Mouse (Mus musculus): ENCODE measurements at regions not wholly inside any gene's neighbourhood (a gene's known extent, or its start where the extent isn't known, plus 50 kb on each side); places are given as distances from the start of the nearest gene placed in this dataset.
"Not testable (repeated sequence)": the region's sequence is repeated elsewhere in the genome, so short reads cannot be mapped to it uniquely, and the experiment has no call there.

DNA sequence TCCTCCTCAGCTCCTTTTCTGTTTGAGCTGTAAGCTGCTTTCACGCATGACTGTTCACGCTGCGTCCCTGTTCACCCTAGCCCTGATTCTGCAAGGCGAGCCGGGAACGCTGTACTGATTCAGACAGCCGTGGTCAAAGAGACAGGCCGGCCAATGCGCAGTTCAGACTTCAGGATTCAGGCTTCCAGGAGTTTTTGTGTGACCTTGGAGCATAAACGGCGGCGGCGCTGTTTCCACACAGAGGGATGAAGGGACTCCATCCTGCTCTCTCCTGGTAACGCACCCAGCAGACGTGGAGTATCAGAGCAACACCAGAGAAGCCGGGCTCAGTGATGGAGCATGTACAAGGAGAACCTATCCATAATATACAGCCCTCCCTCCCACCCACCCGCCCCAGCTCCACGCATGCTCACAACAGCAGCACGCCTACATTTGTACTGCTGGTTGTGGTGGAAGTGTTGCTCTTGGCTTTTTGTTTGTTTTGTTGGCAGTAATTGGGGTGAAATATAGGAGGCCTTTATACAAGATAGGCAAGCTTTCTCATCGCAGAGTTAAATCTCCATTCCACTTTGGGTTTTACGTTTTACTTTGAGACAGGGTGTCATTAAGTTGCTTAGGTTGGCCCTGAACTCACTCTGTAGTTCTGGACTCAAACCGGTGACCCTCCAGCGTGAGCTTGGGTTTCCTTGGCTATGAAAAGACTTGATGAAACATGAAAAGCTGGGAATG, 98.6 kb upstream of the Cpsf6 start:
- peak; percentile 6 to 11 for DNase-seq (ENCODE audit: low spot score in 2 of 2)

DNA sequence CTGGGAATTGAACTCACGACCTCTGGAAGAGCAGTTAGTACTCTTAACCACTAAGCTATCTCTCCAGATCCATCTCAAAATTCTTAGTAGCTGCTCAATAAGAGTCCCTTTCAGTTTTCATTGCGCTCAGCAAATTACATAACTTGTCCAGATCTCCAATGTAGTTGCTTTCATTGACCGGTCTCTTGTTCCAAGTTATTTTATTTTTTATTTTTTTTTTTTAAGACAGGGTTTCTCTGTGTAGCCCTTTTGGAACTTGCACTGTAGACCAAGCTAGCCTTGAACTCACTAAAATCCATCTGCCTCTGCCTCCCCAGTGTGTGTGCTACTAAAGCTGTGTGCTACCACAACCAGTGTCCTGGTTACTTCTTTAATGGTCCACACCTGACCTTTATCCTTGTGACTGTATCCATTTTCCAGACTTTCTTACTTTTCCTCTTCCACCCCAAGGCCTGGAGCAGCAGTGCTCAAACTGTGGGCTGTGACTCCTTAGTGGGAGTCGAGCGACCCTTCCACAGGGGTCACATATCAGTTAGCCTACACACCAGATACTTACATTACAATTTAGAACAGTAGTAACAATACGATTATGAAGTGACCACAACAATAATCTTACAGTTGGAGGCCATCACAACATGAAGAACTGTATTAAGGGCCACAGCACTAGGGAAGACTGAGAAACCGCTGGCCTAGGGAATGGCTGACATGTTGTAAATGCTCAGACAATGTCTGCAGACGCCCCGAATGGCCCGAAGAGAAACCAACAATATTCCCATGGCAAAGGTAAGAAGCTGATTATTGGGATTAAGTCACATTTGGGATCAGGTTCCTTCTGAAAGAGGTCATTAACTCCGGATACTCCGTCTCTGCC, 97.8 kb upstream of the Cpsf6 start:
- no peak for DNase-seq (ENCODE audit: low spot score in 2 of 2)

DNA sequence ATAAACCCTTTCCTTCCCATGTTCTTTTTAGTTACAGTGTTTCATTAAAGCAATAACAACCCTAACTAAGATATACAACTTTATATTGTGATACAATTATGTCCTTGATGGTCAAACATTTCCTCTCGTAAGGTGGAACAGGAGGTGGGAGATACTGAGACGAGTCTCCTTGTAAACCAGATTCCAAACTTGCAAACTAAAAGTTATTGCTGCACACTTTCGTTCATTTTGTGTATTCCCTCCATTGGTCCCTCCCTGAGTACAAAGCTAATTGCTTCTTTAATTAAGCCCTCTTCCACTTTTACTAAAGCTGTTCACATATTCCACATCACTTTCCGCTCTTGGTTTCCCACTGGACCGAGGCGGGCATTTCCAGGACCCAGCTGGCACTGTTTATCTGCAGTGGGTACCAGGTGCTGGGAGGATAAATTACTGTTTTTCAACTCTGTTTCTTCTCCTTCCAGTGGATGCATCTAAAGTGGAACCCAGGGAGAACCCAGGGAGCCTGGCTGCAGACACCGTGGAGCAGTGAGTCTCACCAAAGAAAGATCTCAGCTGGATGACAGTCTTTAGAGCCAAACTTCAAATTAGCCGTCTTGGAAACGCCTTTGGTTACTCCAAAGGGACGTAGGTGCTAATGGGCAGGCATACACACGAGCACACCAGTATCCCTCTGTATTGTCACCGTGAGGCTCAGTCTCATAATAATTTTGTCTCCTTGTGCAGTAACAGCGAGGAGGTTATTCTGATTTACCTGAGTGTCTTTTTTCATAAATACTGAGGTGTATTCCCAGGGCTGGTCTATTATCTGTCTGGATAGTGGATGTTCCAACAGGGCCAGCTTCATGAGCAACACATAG, 95.5 kb upstream of the Cpsf6 start:
- DNase-seq (ENCODE audit: low spot score in 2 of 2) = no peak

DNA sequence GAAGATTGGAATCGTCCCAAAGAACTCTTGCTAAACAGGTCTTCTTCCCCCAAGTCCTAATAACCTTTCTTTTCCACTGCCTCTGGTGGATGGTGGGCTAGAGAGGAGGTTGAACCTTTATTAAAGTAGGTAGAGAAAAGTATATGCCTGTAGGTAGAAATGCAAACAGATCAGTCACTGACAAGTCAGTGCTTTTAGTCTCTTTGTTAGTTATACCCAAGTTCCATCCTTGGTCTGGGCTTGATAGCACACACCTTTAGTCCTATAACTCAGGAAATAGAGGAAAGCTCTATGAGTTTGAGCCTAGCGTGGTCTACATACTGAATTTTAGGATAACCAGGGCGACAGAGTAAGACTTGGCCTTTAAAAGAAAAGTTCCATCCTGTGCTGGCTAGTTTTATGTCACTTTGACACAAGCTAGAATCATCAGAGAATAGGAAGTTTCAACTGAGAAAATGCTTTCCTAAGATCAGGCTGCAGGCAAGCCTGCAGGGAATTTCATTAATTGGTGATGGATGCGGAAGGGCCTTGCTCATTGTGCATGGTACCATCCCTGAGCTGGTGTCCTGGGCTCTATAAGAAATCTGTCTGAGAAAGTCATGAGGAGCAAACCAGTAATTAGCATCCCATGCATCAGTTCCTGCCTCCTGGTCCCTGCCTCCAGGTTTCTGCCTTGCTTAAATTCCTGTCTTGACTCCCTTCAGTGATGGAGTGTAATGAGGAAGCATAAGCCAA, 94.7 kb upstream of the Cpsf6 start:
- no peak for DNase-seq (ENCODE audit: low spot score in 2 of 2)

DNA sequence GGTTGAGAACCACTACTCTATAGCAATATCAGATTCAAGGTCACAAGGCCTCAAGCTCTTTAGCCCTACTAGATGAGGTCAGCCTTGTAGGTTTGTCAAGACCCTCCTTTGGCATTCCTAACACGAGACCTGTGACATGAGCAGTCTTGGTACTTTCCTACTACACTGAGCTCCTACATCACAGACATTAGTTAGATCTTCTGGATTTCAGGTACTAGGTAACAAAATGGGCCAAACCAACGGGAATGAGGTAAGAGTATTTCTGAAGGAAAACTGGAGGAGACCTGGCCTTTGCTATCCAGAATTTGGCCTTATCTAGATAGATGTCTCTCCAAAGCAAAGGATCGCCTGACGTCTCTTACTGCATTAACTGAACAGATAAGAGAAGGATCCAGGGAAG, 93.7 kb upstream of the Cpsf6 start:
- no peak for DNase-seq (ENCODE audit: low spot score in 2 of 2)

DNA sequence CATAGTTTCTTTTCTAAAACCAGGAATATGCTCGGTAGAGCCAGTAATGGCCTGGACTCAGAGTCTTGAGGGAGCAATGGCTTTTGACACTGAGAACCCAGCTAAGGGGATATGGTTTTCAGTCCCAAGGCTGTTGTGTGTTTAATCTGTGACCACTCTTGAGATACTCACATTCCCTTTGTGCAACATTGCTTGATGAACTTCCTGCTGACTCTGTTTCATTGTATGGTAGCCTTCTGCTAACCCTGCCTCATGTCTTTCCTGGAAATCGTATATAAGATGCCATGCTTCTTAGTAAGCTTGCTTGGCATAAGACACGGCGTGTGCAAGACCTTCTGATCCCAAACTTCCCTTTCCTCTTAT, 92.7 kb upstream of the Cpsf6 start:
- no peak for DNase-seq (ENCODE audit: low spot score in 2 of 2)

DNA sequence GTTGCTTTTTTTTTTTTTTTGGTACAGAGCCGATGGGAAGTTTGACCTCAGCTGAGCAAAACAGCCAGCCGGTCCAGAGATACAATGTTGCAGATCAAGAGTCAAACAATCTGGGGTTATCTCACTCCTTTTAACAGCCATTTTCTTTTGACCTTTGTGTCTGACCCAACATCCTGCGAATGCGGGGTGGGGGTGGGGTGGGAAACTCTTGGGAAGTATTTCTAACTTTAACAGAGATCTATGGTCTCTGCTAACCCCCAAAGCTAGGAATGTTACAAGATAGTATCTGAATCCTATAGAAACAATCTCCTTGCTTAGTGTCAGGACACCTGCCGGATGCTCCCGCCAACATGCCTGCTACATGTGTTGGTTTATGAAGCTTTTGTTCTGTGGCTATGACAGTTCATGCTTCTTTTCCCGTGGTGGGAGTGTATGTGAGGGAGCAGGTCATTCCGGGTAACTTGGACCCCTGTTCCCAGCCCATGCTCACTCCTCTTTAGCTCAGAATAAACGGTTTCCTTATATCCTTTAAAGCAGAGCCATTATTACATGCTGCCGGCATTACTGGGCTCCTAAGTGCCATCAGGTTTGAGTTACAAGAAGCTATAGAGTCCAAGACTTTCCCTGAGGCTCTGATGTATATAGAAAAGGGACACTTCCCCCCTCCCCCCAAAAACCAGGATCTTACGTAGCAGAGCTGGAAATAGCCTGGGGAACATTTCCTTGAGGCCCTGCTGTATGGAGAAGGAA, 92.2 kb upstream of the Cpsf6 start:
- no peak for DNase-seq (ENCODE audit: low spot score in 2 of 2)

DNA sequence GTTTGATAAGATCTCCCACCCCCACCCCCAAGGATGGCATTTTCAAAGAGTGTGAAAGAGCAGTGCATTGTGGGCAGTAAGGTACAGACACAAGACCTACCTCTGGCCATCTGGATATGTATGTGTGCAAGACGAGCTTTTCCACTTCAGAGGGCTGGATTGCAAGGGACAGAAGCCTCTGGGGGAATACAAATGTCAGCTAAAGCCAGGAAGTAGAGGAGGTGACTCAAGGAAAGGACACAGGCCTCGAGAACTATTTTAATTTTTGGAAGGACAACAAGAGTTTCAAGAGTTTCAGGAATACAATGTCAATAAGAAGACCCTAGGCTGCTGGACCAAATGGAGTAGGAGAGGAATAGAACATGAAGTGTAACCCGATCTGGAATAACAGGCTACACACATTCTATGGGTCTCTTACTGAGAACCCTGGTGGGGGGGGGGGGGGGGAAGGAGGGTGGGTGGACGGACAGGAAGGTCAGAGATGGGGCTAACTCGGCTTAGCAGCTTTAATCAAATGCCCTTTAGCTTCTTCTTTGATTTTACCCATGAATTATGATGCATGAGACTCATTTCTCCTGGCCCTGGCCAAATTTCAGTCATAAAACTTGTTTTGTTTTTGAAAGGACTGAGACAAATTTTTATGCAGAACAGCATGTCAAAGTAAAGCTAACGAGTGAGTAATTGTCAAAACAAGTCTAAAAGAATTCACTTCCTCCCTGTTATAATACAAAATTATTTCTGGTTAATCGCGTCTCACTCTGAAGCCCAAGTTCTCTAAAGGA, 91.4 kb upstream of the Cpsf6 start:
- no peak for DNase-seq (ENCODE audit: low spot score in 2 of 2)

DNA sequence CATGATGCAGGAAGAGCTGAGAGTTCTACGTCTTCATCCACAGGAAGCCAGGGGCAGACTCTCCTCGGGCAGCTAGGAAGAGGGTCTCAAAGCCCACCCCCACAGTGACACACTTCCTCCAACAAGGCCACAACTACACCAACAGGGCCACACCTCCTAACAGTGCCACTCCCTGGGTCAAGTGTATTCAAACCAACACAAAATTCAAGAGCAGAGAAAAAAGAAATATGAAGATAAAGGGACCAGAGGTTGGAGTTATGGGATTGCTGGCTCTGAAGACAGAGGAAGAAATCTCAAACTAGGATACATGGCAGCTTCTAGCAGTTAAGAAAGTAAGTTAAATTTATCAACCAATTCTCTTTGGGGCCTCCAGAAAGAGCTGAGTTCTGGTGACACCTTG, 90.7 kb upstream of the Cpsf6 start:
- no peak for DNase-seq (ENCODE audit: low spot score in 2 of 2)

DNA sequence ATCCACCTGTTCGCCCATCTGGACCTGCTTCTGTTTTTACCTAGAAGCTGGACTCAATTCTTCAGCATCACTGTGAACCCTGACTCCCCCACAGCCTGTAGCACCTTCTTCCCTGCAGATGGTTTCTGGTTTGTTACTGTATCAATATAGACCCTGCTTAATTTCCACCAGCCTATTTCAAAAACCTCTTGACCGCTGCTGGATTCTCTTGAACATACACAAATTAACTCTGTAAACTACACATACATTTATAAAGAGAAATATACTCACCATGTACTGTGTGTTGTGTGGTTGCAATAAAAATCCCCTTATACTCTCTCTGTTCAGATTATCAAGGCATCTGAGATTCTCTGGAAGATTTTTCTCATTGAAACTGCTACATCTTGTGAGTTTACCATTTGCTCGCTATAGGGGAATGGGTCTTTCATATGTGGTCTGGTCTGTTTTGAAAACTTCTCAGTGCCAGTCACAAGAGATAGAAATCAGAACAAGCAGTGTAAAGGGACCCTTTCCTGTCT, 89.8 kb upstream of the Cpsf6 start:
- no peak for DNase-seq (ENCODE audit: low spot score in 2 of 2)

DNA sequence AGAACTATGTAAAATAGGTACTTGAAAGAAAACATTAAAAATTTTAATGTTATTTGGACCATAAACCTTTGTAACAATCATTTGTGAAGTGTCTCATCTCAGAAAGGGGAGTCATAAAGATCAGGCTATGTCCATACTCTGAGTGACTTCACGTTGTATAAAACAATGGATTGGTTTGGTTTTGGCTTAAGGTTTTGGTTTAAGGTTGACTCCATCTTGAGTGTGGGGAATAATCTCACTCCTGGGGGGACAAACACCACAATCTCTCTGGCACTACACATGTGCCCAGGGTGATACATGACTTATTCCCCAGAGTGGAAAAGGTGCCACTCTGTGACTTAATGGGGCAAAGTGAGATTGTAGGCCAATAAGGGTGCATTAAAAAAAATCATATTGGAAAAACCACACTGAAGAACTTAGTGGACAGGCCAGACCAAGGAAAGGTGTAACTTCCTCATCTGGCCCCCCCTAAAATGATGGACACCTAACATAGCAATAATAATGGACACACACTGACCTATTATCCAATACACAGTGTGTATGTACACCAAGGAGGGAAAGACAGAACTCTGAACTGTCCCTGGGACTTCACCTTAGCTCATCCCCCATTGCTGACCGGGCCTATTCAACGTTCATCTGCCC, 89.2 kb upstream of the Cpsf6 start:
- no peak for DNase-seq (ENCODE audit: low spot score in 2 of 2)

DNA sequence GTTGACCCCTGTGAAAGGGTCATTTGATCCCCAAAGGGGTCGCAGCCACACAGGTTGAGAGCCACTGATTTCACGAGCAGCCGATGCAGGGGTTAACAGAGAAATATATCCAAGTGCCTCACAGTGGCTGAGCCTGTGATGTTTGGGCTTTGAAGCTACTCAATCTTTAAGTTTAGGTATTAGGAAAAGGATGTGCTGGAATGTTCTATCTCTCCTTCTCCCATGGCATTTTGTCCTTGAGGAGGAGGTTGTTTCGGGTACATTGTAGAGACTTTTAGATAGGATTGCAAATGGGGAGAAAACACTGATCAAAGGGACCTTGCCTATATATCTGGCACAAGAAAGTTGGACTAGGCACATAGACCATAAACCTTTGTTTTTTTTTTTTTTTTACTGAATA, 88.6 kb upstream of the Cpsf6 start:
- DNase-seq (ENCODE audit: low spot score in 2 of 2) = no peak

DNA sequence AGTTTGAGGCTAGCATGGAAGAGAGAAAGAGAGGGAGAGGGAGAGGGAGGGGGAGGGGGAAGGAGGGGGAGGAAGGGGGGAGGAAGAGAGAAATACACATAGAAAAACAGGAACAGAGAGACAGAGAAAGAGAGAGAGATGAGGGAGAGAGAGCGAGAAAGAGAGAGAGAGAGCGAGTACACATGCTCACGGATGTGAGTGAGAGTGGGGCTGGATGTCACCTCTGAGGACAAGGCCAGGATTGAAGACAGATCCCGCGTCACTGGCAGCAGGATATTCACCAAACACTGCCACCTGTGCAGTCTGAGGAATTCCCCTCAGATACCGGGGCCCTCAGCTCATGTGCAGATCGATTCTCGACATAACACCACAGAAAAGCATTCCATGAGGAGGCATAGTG, 87.3 kb upstream of the Cpsf6 start:
- DNase-seq (ENCODE audit: low spot score in 2 of 2) = no peak

DNA sequence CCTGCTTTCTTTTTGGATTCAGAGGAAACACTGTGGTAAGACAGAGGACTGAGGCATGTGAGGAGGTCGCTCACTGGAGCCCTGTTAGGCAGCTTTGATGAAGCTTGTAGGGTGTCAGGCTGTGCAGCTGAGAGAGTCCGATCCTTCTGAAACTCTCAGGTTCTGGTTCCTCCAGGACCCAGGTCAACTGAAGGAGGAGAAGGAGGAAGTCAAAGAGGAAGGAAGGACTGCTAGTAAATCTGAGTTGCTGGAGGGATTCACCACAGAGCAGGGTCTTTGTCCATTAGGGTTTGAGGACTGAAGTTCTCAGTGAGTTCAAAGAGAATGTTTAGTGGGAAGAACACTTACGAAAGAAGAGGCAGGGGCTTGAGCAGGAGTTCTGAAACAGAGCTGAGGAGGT, 86.6 kb upstream of the Cpsf6 start:
- no peak for DNase-seq (ENCODE audit: low spot score in 2 of 2)

DNA sequence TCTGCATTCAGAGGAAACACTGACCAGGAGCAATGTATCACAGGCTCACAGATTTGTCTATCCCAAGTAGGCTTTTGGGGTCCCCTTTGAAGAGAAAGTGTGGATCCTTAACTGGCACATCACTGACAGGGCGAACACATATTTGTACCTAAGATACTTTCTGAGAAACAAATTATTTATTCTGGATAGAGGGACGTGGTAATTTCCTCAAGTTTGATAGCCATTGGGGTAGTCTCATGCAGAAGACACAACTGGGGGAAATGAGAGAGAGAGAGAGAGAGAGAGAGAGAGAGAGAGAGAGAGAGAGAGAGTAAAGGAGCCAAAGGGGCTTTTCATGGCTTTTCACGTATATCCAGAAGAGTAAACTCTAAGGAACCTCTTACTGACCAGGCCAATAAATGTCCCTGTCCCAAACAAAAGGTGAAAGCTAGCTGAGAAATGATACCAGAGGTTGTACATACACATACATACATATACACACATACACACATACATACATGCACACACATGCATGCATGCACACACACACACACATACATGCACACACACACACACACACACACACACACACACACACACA, 85.9 kb upstream of the Cpsf6 start:
- DNase-seq (ENCODE audit: low spot score in 2 of 2) = no peak

DNA sequence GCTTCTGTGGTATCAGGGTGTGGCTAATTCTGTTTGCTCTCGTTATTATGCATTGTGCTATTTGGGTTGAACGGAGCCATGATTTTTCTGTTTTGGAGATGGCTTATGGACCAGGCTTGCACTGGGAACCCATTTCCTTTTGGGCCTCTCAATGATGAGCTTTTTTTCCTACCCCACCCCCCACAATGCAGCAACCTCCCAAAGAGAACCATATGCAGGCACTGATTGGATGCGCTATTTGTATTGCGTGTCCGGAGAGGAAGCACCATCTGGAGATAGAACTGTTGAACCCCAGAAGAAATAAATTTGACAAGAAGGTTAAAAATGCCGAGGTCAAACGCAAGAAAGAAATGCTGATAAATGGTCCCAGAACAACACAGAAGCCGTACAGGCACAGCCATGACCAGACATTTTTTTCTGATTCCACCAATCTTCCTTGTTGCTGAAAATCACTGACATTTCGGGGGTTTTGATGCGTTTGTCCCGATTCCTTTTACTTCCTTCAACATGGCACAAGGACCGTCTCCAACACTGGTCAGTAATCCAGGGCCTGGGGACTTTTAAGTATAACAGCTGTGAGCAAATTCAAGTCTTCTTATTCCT, 85.3 kb upstream of the Cpsf6 start:
- no peak for DNase-seq (ENCODE audit: low spot score in 2 of 2)

DNA sequence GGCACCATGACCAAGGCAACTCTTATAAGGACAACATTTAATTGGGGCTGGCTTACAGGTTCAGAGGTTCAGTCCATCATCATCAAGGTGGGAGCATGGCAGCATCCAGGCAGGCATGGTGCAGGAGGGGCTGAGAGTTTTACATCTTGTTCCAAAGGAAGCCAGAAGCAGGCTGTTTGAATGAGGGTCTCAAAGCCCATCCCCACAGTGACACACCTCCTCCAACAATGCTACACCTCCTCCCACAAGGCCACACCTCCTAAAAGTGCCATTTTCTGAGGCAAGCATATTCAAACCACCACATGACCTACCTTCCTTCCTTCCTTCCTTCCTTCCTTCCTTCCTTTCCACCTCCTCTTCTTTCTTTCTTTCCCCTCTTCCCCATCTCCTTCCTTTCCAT, 84.5 kb upstream of the Cpsf6 start:
- not testable (repeated sequence) for DNase-seq (ENCODE audit: low spot score in 2 of 2)

DNA sequence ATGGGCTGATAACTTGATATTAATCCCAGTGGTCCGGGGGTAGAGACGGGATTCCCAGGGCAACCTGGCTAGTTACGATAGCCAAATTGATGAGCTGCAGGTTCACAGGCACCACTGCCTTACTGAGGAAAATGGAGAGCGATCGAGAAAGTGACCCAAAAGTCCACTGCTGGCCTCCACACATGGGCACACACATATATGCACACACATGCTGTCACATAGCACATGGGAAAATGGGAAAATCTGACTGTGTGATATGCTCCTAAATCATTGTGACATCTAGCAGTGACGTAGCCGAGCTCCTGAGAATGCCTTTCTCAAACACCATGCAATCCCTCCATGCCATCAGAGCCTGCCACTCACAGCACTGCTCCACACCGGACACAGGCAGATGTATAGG, 83.8 kb upstream of the Cpsf6 start:
- DNase-seq (ENCODE audit: low spot score in 2 of 2) = no peak

DNA sequence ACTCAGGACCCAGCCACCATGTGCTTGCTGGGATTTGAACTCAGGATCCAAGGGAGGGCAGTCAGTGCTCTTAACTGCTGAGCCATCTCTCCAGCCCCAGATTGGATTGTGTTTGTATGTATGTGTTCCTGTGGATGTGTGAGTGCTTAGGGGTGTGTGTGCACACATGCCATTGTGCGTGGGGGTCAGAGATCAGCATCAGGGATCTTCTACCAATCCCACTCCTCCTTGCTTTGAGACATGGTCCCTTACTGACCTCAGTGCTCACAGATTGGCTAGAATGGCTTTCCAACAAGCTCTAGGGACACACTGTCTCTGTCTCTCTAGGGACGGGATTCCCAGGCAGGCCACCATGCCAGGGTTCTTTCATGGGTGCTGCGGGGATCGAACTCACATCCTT, 83.1 kb upstream of the Cpsf6 start:
- no peak for DNase-seq (ENCODE audit: low spot score in 2 of 2)

All from right cerebral cortex, postnatal 36 days (tissue).